Mouse (Mus musculus) colon, adult 2 months (tissue): ENCODE measurements around the gene Ncam2. TPM values are rescaled to one million over a fixed set of nuclear protein-coding genes. Genes with fewer than 3 reads are reported as not detected.

Experiments
- polyA plus RNA-seq: library from polyadenylated mRNA; depleted of rRNA; stranded (reverse); fragments of >200 nt; gene quantifications from 2 replicates; pipeline ENCODE4 v1.2.3, GENCODE M21; 2012; rRNA removed

Gene Ncam2
- polyA plus RNA-seq: 0.05 and 0.14 TPM in 2 replicates

DNA sequence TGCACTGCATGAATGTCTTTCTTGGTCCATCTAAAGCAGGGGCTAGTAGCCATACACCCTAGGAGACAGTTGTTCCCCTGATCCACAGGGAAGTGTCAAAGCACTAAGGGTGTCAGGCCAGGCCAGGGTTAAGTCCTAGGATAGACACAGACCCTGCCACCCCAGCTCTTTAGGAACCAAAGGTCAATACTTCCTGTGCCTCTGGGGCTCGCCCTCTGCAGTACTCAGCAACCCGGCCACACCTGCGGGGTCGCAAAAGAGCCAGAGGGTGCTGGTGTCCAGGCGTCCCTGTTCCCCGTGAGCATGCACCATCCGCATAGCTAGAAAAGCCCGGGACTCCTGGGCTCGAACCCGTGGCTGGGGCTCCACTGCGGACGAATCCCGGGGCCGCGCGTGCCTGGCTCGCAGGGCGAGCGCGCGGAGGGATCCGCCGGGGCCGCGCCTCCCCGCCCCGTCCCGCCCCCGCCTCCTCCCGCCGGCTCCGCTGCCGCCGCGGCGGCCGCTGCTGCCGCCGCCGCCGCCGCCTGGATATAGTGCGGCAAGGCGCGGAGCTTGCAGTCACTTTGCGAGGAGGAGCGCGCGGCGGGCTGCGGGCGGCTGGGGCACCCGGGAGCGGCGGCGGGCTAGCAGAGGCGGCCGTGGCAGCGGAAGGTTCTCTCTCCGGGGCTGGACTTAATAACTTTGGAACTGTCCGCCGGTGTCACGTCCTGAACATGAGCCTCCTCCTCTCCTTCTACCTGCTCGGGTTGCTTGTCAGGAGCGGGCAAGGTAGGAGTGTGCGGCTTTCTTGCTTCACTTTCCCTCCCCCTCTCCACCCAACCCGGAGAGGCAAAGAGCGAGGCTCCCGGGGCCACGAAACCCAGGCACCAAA, at the start of gene Ncam2:
Gene Ncam2, plus strand, starts transcription at position 497 of the 871 bp plus-strand sequence.

